Mouse (Mus musculus): Measurements from ENCODE around the gene Ooep.
"Not testable (repeated sequence)": the region's sequence is repeated elsewhere in the genome, so short reads cannot be mapped to it uniquely, and the experiment has no call there.

The Ooep gene

DNA sequence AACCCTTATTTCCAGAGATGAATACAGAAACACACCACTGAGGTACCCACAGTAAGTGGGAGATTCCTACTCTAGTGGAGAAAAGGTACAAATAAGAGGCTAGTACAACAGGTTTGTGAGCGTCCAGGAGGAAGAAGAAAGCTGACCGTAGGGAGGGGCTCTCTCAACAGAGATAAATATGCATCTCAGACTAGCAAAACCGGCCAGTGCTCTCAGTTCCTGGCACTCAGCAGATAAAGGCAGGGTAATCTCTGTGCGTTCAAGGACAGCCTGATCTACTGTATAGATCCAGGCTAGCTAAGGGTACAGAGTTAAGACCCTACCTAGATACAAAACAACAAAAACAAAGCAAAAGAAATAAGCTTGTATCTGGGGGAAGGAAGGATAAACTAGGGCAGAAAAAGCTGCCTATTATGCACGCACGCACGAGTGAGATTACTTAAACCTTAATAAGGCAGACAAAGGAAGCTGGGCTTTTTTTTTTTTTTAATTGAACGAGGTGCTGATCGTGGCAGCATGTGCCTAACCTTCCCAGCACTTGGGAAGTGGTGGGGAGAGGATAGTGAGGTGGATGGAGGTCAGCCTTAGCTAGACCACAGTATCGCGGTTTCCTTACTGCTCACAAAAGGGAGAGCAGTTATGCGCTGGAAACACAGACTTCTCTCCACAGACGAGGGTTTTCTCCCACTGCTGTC, 12.5 kb downstream of the Ooep start:
- DNase-seq (ENCODE audit: low spot score), result no peak

DNA sequence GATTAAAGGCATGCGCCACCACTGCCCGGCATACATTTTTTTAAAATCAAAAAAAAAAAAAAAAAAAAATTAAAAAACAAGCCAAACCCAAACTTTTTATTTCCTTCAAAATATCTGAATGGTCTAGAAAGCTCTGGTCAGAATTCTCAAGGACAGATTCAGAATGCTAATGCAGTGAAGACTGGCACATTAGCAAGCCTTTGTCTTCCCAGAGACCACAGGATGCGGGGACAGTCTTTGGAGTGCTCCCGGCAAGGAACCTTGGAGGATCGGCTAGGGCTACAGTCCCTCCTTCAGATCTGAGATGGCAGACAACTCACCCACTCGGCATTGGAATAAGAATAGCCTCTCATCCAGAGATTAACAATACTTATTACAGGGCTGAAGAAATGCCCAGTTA, 13.8 kb downstream of the Ooep start:
- no peak for DNase-seq (ENCODE audit: low spot score)

DNA sequence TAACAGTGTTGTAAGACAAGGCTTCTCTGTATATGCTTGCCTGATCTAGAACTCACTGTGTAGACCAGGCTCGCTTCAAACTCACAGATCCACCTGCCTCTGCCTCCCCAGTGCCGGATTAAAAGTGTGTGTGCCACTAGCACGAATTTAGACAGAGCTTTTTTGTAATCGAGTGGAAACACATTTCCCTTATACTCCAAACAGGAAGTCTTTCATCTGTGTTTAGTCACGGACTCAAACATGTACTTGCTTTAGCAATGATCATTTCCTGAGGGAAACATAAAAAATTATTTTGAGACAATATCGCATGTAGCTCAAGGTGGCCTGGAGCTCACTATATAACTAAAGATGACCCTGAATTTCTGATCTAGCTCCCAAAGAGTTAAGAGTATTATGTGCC, 15.2 kb downstream of the Ooep start:
- DNase-seq (ENCODE audit: low spot score), result no peak

DNA sequence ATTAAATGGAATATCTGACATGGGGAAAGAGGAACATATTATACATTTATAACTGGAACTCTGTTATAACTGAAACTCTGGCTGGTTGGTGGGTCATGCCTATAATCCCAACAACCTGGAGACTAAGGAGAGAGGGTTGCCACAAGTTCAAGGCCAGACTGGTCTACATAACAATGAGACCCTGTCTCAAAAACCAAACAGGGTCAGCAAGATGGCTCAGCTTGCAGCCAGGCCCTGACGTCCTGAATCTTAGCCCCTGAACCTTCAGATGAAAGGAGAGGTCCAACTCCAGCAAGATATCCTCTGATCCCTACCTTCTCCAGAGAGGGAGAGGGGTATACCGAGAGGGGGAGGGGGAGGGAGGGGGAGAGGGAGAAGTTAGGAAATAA, 18.0 kb downstream of the Ooep start:
- DNase-seq (ENCODE audit: low spot score), result no peak

DNA sequence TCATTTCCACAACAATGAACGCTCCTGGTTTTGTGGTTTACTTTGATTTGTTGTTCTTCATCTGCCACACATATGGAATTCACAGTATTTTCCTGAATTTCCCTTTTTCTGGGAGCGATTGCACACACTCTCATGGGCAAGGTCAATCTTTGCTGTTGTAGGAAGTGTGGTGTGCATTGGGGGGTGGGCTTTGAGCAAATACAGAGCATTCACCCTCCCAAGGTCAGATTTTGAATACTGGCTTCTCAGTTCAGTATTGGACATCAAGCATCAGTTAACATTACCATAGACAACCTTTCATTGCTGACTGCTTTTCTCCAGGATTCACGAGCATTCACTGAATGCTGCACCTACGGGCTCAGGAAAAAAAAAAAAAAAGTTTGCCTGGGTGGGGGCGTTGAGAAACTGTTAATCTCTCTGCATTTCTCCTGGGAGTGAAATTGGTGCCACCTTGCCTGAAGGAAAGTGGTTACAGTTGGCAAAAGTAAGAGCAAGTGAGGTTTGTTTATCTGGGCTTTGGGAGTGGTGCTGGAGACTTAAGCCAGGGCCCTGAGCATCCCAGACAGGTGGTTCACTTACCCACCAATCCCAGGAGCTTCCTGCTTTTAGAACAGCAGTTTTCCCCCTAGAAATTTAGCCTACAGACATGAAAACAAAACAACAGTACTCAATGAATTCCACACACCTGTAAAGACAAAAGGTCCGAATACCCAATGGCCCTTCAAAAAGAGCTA, 18.6 kb downstream of the Ooep start:
- no peak for DNase-seq (ENCODE audit: low spot score)

DNA sequence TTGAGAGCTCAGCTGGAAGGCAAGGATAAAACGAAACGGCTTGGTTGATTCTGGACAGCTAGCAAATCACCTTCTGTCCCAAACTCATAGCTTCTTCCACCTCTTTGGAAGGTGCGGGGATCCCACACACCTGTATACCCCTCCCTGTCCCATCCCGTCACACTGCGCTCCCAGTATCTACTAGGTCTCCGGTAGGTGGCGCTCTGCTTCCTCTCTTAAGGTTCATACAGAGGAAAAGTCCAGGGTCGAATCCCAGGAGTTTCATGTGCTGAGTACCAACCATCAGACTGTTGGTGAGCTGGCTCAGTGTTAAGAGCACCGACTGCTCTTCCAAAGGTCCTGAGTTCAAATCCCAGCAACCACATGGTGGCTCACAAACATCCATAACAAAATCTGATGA, 20.5 kb downstream of the Ooep start:
- peak; percentile 54 for DNase-seq (ENCODE audit: low spot score)

DNA sequence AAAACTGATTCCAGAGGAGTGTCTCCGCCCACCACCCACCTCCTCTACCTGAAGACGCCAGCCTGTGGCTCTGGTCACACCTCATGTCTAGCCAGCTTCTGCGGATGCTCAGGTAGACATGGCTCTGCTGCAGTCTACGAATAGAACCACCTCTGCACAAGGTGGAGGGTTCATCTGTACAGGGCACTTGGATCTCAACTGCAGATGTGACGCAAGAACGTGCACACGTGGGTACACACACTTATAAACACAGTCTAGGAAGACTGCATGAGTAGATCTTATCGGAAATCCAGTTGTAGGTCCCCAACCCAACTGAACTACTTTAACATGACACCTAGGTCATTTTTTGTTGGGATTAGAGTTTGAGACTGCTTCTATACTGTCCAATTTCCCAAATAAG, 22.9 kb downstream of the Ooep start, which contains the start of gene Gsta2:
Gsta2 (minus strand) TSS at position 178 of the 400 bp plus-strand sequence.
- DNase-seq (ENCODE audit: low spot score), result no peak

DNA sequence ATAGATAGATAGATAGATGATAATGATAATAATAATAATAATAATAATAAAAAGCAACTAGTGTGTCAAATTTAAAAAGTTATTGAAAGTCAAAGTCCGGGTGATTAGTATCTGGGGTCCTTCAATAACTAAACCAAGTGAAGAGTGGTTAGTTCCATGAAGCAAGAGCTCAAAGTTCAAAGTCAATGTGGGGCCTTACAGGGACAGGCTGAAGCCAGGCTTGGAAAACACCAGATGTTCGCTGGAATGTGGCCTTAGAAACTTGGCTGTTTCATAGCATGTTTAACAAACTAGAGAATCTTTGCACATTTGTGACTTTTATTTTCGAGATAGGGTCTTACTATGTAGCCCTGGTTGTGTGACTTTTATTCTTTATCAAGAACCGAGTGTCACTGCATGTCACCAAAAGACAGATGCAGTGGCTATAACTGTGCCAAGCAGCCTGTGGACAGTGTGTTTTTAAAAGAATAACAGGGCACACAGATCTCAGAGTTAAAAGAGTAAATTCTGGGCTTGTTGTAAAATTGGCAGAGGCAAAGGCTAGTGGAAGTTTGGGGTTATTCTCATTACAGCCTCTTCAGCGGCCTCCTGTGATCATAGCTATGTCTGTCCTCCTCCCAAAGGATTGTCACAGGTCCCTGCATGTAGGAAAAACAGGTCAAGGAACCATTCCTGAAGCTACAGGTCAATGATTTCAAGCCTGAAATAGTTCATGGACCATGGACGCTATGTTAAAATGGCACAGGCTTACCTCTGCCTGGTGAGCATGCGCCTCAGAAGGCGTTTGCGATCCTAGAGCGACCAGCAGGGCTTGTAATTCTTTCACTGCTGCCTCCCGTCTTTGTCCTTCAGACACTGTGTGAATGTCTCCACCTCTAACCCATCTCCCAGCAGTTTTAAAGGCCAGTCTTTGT, 23.6 kb downstream of the Ooep start:
- no peak for DNase-seq (ENCODE audit: low spot score)

DNA sequence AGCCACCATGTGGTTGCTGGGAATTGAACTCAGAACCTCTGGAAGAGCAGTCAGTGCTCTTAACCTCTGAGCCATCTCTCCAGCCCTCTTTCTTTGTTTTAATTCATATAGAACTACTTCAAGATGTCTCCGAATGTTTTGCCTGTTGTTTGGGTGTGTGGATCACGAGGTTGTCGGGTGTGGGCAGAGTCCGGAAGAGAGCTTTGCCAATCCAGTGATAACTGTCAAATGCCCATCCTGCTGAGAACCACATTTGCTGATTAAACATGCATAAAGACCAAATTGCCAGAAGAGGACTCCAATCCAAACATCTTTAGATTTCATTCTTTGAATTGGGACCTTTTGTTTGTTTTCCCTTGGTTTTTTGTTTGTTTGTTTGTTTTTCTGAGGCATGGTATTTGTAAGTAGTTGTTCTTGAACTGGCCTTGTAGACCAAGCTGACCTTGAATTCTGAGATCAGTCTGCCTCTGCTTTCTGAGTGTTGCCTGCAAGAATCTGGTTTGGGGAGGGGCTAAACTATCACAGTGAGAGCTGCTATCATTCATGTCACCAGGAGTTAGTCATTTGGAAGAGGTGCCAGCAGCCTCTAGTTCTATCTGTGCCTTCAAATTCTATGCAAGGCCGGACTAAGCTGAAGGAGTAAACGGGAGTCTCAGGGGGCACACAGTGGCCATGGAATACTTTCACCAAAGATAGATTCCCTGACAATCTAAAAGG, 26.9 kb downstream of the Ooep start:
- no peak for DNase-seq (ENCODE audit: low spot score)

DNA sequence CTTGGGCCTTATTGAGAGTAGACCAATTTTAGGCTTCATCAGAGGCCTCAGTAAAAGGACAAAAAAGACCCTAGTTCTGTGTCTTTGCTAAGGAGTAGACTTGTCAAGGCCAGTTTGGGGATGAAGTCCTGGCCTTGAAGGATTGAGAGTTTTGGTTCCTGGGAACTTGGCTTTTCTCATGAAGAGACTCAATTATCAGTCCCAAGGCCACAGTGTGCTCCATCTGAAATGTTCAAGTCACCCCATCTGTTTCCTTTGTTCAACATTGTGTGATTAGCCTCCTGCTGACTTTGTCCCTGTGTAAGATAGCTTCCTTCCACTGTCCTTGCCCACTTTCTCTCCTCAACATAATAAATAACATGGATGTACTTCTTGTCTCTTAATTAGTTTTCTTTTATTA, 28.5 kb downstream of the Ooep start:
- DNase-seq (ENCODE audit: low spot score), result not testable (repeated sequence)

DNA sequence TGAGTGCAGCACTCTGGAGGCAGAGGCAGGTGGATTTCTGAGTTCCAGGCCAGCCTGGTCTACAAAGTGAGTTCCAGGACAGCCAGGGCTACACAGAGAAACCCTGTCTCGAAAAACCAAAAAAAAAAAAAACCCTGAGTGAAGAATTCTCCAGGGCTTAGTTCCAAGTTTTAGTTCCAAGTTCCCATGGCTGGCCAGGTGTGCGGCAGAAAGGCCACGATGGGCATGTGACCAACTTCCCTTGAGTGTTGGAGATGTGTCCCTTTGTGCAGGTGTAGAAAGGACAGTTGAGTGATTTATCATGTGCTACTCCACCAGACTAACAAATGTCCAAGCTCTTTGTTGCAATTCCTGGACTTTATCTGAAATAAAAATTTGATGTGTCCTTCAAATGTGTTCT, 29.4 kb downstream of the Ooep start:
- DNase-seq (ENCODE audit: low spot score), result not testable (repeated sequence)

DNA sequence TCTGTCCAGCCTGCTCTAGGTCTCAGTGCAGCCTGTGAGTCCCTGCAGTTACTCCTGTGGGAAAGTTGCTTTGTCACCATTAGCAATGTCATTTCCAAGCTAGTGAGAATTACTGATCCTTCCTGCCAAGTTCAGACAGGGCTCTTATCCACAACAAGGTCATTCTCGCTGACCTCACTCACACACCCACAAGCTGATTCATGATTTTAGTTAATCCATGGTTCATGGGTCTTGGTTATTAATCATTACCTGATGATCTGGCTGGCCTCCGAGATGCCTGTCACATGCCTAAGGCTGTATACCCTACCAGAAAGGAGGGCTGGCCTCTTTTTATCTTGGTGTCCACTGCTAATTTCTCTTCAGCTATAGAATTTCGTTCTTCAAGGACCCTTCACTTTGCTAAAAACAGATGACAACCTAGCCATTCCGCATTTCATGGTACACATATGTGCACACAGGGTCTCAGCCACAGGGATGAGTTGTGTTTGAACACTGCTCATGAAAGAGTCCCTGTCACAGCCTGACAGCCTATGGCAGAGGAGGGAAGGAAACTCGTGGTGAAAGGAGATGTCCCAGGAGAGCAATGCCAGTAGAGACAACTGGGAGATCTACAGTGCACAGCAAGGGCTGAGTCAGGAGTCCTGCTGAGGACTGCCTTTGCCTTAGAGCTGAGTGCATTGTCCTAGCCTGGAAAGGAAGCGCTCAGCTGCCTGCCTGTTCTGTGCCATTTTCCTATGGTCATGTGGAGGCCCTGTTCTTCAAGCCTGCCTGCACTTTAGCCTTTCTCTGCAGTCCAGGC, 30.1 kb downstream of the Ooep start:
- not testable (repeated sequence) for DNase-seq (ENCODE audit: low spot score)

DNA sequence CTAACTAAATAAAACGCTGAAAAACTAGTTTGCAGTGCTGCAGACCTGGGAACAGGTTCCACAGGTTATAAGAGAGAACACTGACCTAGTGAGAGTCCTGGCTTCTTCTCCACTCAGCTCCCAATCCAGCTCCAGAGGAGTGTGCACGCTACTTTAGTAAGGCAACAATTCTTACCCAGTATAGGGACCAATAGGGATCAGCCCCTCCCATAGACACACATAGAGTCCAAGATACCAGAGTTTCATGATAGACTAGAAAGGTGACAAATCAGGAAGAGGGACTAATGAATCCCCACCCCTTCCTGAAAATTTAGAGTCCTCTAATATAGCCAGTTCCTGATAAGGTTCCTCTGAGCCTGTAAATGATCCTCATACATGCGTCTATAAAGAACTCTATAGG, 31.5 kb downstream of the Ooep start:
- DNase-seq (ENCODE audit: low spot score), result no peak

DNA sequence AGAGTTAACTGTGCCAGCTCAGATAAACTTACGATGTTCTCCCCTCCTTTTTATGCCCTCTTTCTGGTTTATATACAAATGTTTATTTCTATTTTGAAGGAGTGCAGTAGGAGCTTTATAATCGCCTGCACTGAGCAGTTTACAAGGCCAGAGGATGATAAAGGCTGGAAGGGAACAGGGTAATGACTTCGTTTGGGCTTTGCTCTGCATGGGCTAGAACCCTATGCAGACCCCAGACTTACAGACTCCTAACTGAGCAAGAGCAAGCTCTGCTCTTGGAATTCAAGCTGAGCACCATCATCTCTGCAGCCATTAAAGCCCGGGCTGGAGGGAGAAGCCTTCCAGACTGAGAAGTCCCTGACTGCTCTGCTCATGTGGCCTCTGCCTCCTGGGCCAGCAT, 33.3 kb downstream of the Ooep start:
- DNase-seq (ENCODE audit: low spot score), result not testable (repeated sequence)

DNA sequence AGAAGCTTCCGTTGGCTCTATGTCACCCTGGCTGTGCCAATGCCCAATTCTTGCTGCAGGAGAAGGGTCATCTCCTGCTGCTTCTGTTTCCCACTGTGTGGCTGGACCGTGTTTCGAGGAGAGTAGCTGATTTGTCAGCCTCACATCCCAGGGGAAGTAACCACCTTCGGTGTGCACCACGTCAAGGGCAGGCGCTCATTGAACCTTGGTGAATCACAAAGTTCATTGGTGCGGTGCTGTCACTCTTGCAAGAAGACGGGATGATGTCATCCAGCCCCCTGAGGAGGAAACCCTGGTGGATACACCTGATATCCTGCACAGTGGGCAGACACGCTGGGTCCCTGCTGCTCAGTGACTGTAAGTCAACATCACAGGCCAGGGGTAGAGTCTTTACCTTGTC, 35.5 kb downstream of the Ooep start:
- DNase-seq (ENCODE audit: low spot score), result not testable (repeated sequence)

DNA sequence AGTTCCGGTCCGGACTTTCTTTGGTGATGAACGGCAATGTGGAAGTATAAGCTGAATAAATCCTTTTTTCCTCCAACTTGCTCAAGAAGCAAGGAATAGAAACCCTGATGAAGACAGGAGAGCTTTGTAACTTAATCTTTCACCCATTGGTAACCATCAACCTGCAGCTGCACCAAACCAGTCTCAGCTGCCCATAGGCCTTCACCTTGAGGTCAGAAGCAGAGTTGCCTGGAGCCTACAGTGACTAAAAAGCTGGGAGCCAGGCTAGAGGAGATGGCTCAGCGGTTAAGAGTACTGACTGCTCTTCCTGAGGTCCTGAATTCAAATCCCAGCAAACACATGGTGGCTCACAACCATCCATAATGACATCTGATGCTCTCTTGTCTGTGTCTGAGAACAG, 36.0 kb downstream of the Ooep start:
- DNase-seq (ENCODE audit: low spot score), result not testable (repeated sequence)

DNA sequence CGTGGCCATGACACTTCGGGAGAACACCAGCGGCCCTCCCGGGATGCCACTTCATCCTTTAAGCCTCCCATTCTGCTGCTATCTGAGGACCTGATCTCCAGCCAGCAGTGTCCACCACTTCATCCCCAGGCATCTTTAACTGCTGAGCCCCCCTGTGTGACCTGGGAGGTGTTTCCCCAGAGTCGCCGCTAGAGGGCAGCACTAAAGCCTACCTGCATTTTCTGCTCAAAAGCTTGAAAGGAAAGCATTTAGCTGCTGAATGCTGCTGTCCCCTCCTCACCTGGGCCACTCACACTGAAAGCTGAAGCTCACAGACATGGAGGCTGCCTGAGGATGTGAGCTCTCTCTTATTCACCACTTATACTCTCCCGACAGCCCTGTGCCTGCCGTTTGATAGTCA, 38.2 kb downstream of the Ooep start:
- DNase-seq (ENCODE audit: low spot score), result peak; percentile 14

DNA sequence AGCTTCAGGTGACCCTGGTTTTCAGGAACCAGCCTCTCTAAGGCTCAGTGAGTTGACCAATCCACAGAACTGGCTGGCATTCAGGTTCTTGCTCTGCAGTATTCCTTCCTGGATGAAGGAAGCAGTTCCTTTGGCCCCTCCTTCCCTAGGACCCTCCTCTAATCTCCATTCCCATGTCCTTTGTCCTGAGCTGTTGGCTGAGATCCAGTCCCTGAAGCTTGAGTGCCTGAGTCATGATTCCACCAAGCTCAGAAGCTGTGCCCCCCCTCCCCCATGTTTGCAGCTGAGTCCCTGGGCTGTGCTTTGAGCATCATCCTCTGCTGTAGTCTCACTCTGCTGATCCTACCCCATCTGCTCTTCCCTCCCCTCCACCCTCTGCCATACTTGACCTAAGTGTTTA, 41.5 kb downstream of the Ooep start:
- DNase-seq (ENCODE audit: low spot score), result not testable (repeated sequence)

DNA sequence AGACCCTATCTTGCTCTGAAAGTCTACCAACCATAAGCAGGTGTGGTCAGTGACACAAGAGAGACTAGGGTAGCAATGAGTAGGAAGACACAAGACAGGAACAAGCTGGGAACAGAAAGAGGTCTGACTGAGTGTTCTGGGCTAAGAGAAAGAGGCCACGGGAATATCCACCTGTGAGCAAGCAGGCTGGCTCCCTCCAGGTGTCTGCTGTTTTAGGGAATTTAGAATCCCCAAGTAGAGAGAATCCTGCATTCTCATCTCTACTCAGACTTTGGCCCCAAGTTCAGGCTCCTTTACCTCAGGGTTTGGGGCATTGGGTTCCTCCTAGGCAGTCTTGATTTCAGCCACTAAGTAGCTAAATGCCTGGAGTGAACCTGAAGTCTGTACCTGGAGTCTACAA, 51.2 kb downstream of the Ooep start, which contains the start of gene Omt2b:
Omt2b (plus strand) TSS at position 301 of the 400 bp plus-strand sequence.
- DNase-seq (ENCODE audit: low spot score), result not testable (repeated sequence)

Measured in MN1 (cell line).